Mouse (Mus musculus): ENCODE measurements around the gene Bbc3. TPM values are rescaled to one million over a fixed set of nuclear protein-coding genes. Genes with fewer than 3 reads are reported as not detected.

The Bbc3 gene
- total and polyA plus RNA-seq, 2 experiments from 2014 or later: 5.6 to 7.3 TPM

GRCm38 (mm10) chr7:16285450-16286025 lies 22.7 kb upstream of the Bbc3 start:
- peak overlapping the region; percentile 98 for H3K27ac ChIP-seq (ENCODE audit: low read depth)
- DNase-seq (ENCODE audit: low spot score) (peak; percentile 58), ATAC-seq (ENCODE audit: insufficient read depth, low read depth) (peak; percentile 21)
- peaks cover 37% of the 10 kb centered on the region for H3K36me3 ChIP-seq (replicated peaks; ENCODE audit: control insufficient read depth, insufficient read depth, low read length)
- H3K9me3 ChIP-seq (replicated peaks; ENCODE audit: control insufficient read depth, low read length): no peaks in the 10 kb centered on the region
- TF ChIP-seq CTCF (IDR thresholded peaks at IDR 0.05; ENCODE audit: low read depth) (no peak), EP300 (IDR thresholded peaks at IDR 0.05; ENCODE audit: low read depth) (no peak)
- 4% methylated on average over 14 of the region's 14 CpGs for WGBS
- no peaks in the 10 kb centered on the region; the same call in 1 of the 2 replicates for H3K4me1 ChIP-seq (ENCODE audit: control insufficient read depth, insufficient read depth)
- H3K27me3 ChIP-seq (ENCODE audit: control insufficient read depth, insufficient read depth, low read length): no peaks in the 10 kb centered on the region
- H3K4me2 ChIP-seq (ENCODE audit: low read depth, low read length): peak overlapping the region; percentile 71
- H3K4me3 ChIP-seq (ENCODE audit: low read depth, low read length): peak overlapping the region; percentile 81
- peak overlapping the region; percentile 21 for H3K9ac ChIP-seq (replicated peaks; ENCODE audit: low read depth, low read length)

- peak within 1 kb of the TSS; percentile 98 for H3K27ac ChIP-seq (ENCODE audit: low read depth)
- 1% methylated on average over 60 of the region's 70 CpGs for WGBS
- no peaks in the 10 kb centered on the region for H3K9me3 ChIP-seq (replicated peaks; ENCODE audit: control insufficient read depth, low read length)
- H3K36me3 ChIP-seq (replicated peaks; ENCODE audit: control insufficient read depth, insufficient read depth, low read length): peaks cover 30% of the 10 kb centered on the region
- H3K9ac ChIP-seq (replicated peaks; ENCODE audit: low read depth, low read length): peak within 1 kb of the TSS; percentile 81
- no peaks in the 10 kb centered on the region; the same call in 1 of the 2 replicates for H3K4me1 ChIP-seq (ENCODE audit: control insufficient read depth, insufficient read depth)
- TF ChIP-seq EP300 (IDR thresholded peaks at IDR 0.05; ENCODE audit: low read depth) (0 out of 2 replicates have a peak, but pooled peaks have one; percentile 43), CTCF (IDR thresholded peaks at IDR 0.05; ENCODE audit: low read depth) (no peak)
- ATAC-seq (ENCODE audit: insufficient read depth, low read depth): peak; percentile 90
- H3K27me3 ChIP-seq (ENCODE audit: control insufficient read depth, insufficient read depth, low read length): no peaks in the 10 kb centered on the region
- DNase-seq (ENCODE audit: low spot score): peak; percentile 99
- peak within 1 kb of the TSS; percentile 81 for H3K4me3 ChIP-seq (ENCODE audit: low read depth, low read length)
- peak within 1 kb of the TSS; percentile 71 for H3K4me2 ChIP-seq (ENCODE audit: low read depth, low read length)
Observed at GRCm38 (mm10) chr7:16286026-16286961, 21.9 kb upstream of the Bbc3 start, which contains the start of gene Ccdc9. TSS of gene Ccdc9 (minus strand) at chr7:16286795.

GRCm38 (mm10) chr7:16287016-16287415 lies 21.2 kb upstream of the Bbc3 start:
- 84% methylated on average over 2 of the region's 2 CpGs for WGBS
- DNase-seq (ENCODE audit: low spot score) (no peak), ATAC-seq (ENCODE audit: insufficient read depth, low read depth) (no peak)
- Histone ChIP-seq H3K4me2 (ENCODE audit: low read depth, low read length) (peak overlapping the region; percentile 71), H3K4me1 (ENCODE audit: control insufficient read depth, insufficient read depth) (no peaks in the 10 kb centered on the region; the same call in 1 of the 2 replicates), H3K4me3 (ENCODE audit: low read depth, low read length) (peak overlapping the region; percentile 81), H3K9me3 (replicated peaks; ENCODE audit: control insufficient read depth, low read length) (no peaks in the 10 kb centered on the region), H3K9ac (replicated peaks; ENCODE audit: low read depth, low read length) (peak overlapping the region; percentile 81; the same call in 1 of the 2 replicates), H3K27ac (ENCODE audit: low read depth) (peak overlapping the region; percentile 98), H3K27me3 (ENCODE audit: control insufficient read depth, insufficient read depth, low read length) (no peaks in the 10 kb centered on the region), H3K36me3 (replicated peaks; ENCODE audit: control insufficient read depth, insufficient read depth, low read length) (peaks cover 23% of the 10 kb centered on the region)
- no peak; the same call in 1 of the 2 replicates for TF ChIP-seq EP300 (IDR thresholded peaks at IDR 0.05; ENCODE audit: low read depth)
- TF ChIP-seq CTCF (IDR thresholded peaks at IDR 0.05; ENCODE audit: low read depth): no peak

- H3K9me3 ChIP-seq (replicated peaks; ENCODE audit: control insufficient read depth, low read length): no peaks in the 10 kb centered on the region
- no peak overlapping the region for H3K27ac ChIP-seq (ENCODE audit: low read depth)
- ATAC-seq (ENCODE audit: insufficient read depth, low read depth): no peak
- no peak overlapping the region for H3K9ac ChIP-seq (replicated peaks; ENCODE audit: low read depth, low read length)
- no peak for DNase-seq (ENCODE audit: low spot score)
- H3K27me3 ChIP-seq (ENCODE audit: control insufficient read depth, insufficient read depth, low read length): no peaks in the 10 kb centered on the region
- no peaks in the 10 kb centered on the region; the same call in 1 of the 2 replicates for H3K4me1 ChIP-seq (ENCODE audit: control insufficient read depth, insufficient read depth)
- TF ChIP-seq EP300 (IDR thresholded peaks at IDR 0.05; ENCODE audit: low read depth) (no peak), CTCF (IDR thresholded peaks at IDR 0.05; ENCODE audit: low read depth) (no peak)
- H3K4me3 ChIP-seq (ENCODE audit: low read depth, low read length): no peak overlapping the region
- no peak overlapping the region for H3K4me2 ChIP-seq (ENCODE audit: low read depth, low read length)
- 70% methylated on average over 1 of the region's 1 CpGs for WGBS
- peaks cover 15% of the 10 kb centered on the region for H3K36me3 ChIP-seq (replicated peaks; ENCODE audit: control insufficient read depth, insufficient read depth, low read length)
Observed at GRCm38 (mm10) chr7:16287791-16288190, 20.4 kb upstream of the Bbc3 start.

- no peak overlapping the region for H3K9ac ChIP-seq (replicated peaks; ENCODE audit: low read depth, low read length)
- peak; percentile 57 for DNase-seq (ENCODE audit: low spot score)
- H3K9me3 ChIP-seq (replicated peaks; ENCODE audit: control insufficient read depth, low read length): no peaks in the 10 kb centered on the region
- peaks cover 11% of the 10 kb centered on the region; the same call in 1 of the 2 replicates for H3K4me1 ChIP-seq (ENCODE audit: control insufficient read depth, insufficient read depth)
- peak overlapping the region; percentile 50 for H3K4me3 ChIP-seq (ENCODE audit: low read depth, low read length)
- H3K27ac ChIP-seq (ENCODE audit: low read depth): peak overlapping the region; percentile 87
- H3K4me2 ChIP-seq (ENCODE audit: low read depth, low read length): peak overlapping the region; percentile 71
- H3K36me3 ChIP-seq (replicated peaks; ENCODE audit: control insufficient read depth, insufficient read depth, low read length): no peaks in the 10 kb centered on the region
- TF ChIP-seq EP300 (IDR thresholded peaks at IDR 0.05; ENCODE audit: low read depth) (no peak), CTCF (IDR thresholded peaks at IDR 0.05; ENCODE audit: low read depth) (peak; percentile 52)
- ATAC-seq (ENCODE audit: insufficient read depth, low read depth): peak; percentile 39; the same call in 1 of the 2 replicates
- H3K27me3 ChIP-seq (ENCODE audit: control insufficient read depth, insufficient read depth, low read length): no peaks in the 10 kb centered on the region
- 23% methylated on average over 4 of the region's 4 CpGs for WGBS
Observed at GRCm38 (mm10) chr7:16294346-16294745, 13.8 kb upstream of the Bbc3 start.

All from heart, postnatal 0 days (tissue).